Mouse (Mus musculus) cortical plate, adult 2 months (tissue): ENCODE results near the gene Trex1.

Experiments used
- CTCF ChIP-seq: fragments of 200-500 bp; IDR thresholded peaks from 2 replicates; pipeline ENCODE4 v1.5.1; 2011; ENCODE audit warnings: mild to moderate bottlenecking, control low read depth, low read length; ENCODE audit not compliant: insufficient read depth; ENCODE audit errors: extremely low read depth
- POLR2A ChIP-seq: fragments of 200-500 bp; IDR thresholded peaks from 2 replicates; pipeline ENCODE4 v1.6.1; 2011; ENCODE audit warnings: mild to moderate bottlenecking, low read length, control low read depth; ENCODE audit not compliant: insufficient read depth; ENCODE audit errors: extremely low read depth

DNA sequence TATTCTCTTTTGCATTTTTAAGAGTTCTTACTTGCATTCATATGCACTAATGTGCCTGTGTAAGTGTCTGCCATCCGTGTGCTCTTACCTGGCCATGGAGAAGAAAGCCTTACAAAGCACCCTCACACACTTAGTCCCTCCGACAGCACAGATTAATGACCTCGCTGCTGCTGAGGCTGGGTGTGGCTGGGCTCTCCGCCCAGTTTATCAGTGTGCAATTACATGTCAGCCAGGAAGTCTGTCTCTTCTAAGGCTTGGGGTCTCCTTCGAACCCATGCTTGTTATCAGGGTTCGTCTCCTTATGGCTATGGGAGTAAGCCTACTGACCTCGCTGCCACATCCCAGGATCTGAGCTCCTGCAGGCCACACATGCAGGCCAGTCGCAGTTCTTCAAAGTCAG, 44.1 kb downstream of the Trex1 start:
- TF ChIP-seq POLR2A (no peak), CTCF (no peak)
